Mouse (Mus musculus): ENCODE results near the gene Immp2l. TPM values are rescaled to one million over a fixed set of nuclear protein-coding genes. Genes with fewer than 3 reads are reported as not detected.
"Not testable (repeated sequence)": the region's sequence is repeated elsewhere in the genome, so short reads cannot be mapped to it uniquely, and the experiment has no call there.

Immp2l gene
- polyA plus RNA-seq, 1 experiment from 2014 or later = 6.9 TPM

- H3K9me3 ChIP-seq (ENCODE audit: control insufficient read depth, low read length); H3K27ac ChIP-seq (ENCODE audit: low read length); H3K4me1 ChIP-seq (replicated peaks; ENCODE audit: control insufficient read depth, insufficient read depth, low read length); H3K9ac ChIP-seq (replicated peaks; ENCODE audit: low read depth, low read length); H3K27me3 ChIP-seq (replicated peaks; ENCODE audit: control insufficient read depth, insufficient read depth, low read length); ATAC-seq; H3K4me3 ChIP-seq (replicated peaks; ENCODE audit: low read length); H3K4me2 ChIP-seq (ENCODE audit: low read length); H3K36me3 ChIP-seq (ENCODE audit: control insufficient read depth, insufficient read depth): not testable (repeated sequence)
- WGBS = 69% methylated on average over 1 of the region's 1 CpGs
Observed at GRCm38 (mm10) chr12:40992237-40992636, 31.7 kb upstream of the Immp2l start.

GRCm38 (mm10) chr12:40994846-40995245, 29.0 kb upstream of the Immp2l start:
- H3K9me3 ChIP-seq (ENCODE audit: control insufficient read depth, low read length) = no peaks in the 10 kb centered on the region
- no peaks in the 10 kb centered on the region for H3K36me3 ChIP-seq (ENCODE audit: control insufficient read depth, insufficient read depth)
- ATAC-seq = no peak
- H3K4me3 ChIP-seq (replicated peaks; ENCODE audit: low read length) = no peak overlapping the region
- no peak overlapping the region for H3K27ac ChIP-seq (ENCODE audit: low read length)
- H3K4me1 ChIP-seq (replicated peaks; ENCODE audit: control insufficient read depth, insufficient read depth, low read length) = no peaks in the 10 kb centered on the region
- H3K4me2 ChIP-seq (ENCODE audit: low read length) = no peak overlapping the region
- WGBS = 43% methylated on average over 2 of the region's 2 CpGs
- H3K9ac ChIP-seq (replicated peaks; ENCODE audit: low read depth, low read length) = no peak overlapping the region
- H3K27me3 ChIP-seq (replicated peaks; ENCODE audit: control insufficient read depth, insufficient read depth, low read length) = no peaks in the 10 kb centered on the region

- Histone ChIP-seq H3K27ac (ENCODE audit: low read length) (no peak overlapping the region), H3K4me1 (replicated peaks; ENCODE audit: control insufficient read depth, insufficient read depth, low read length) (no peaks in the 10 kb centered on the region), H3K9ac (replicated peaks; ENCODE audit: low read depth, low read length) (no peak overlapping the region), H3K9me3 (ENCODE audit: control insufficient read depth, low read length) (no peaks in the 10 kb centered on the region), H3K4me3 (replicated peaks; ENCODE audit: low read length) (no peak overlapping the region), H3K4me2 (ENCODE audit: low read length) (no peak overlapping the region), H3K36me3 (ENCODE audit: control insufficient read depth, insufficient read depth) (no peaks in the 10 kb centered on the region), H3K27me3 (replicated peaks; ENCODE audit: control insufficient read depth, insufficient read depth, low read length) (no peaks in the 10 kb centered on the region)
- WGBS = 76% methylated on average over 9 of the region's 9 CpGs
- no peak for ATAC-seq
Observed at GRCm38 (mm10) chr12:40995618-40996370, 28.1 kb upstream of the Immp2l start.

- Histone ChIP-seq H3K27ac (ENCODE audit: low read length) (no peak overlapping the region), H3K4me3 (replicated peaks; ENCODE audit: low read length) (no peak overlapping the region), H3K4me2 (ENCODE audit: low read length) (no peak overlapping the region), H3K27me3 (replicated peaks; ENCODE audit: control insufficient read depth, insufficient read depth, low read length) (no peaks in the 10 kb centered on the region), H3K9me3 (ENCODE audit: control insufficient read depth, low read length) (no peaks in the 10 kb centered on the region), H3K9ac (replicated peaks; ENCODE audit: low read depth, low read length) (no peak overlapping the region), H3K36me3 (ENCODE audit: control insufficient read depth, insufficient read depth) (no peaks in the 10 kb centered on the region), H3K4me1 (replicated peaks; ENCODE audit: control insufficient read depth, insufficient read depth, low read length) (peaks cover 5% of the 10 kb centered on the region)
- 92% methylated on average over 1 of the region's 1 CpGs for WGBS
- no peak for ATAC-seq
Observed at GRCm38 (mm10) chr12:41022516-41022915, 1.4 kb upstream of the Immp2l start.

- Histone ChIP-seq H3K4me3 (replicated peaks; ENCODE audit: low read length) (peak overlapping the region; percentile 84), H3K9me3 (ENCODE audit: control insufficient read depth, low read length) (no peaks in the 10 kb centered on the region), H3K27ac (ENCODE audit: low read length) (peak overlapping the region; percentile 53), H3K27me3 (replicated peaks; ENCODE audit: control insufficient read depth, insufficient read depth, low read length) (no peaks in the 10 kb centered on the region), H3K4me2 (ENCODE audit: low read length) (peak overlapping the region; percentile 71), H3K36me3 (ENCODE audit: control insufficient read depth, insufficient read depth) (no peaks in the 10 kb centered on the region), H3K4me1 (replicated peaks; ENCODE audit: control insufficient read depth, insufficient read depth, low read length) (peaks cover 5% of the 10 kb centered on the region), H3K9ac (replicated peaks; ENCODE audit: low read depth, low read length) (peak overlapping the region; percentile 83)
- ATAC-seq = no peak
- 11% methylated on average over 9 of the region's 9 CpGs for WGBS
Observed at GRCm38 (mm10) chr12:41024512-41024911, 622 bp downstream of the Immp2l start.

- no peak for ATAC-seq
- 91% methylated on average over 6 of the region's 6 CpGs for WGBS
- Histone ChIP-seq H3K4me2 (ENCODE audit: low read length) (no peak overlapping the region), H3K9me3 (ENCODE audit: control insufficient read depth, low read length) (no peaks in the 10 kb centered on the region), H3K36me3 (ENCODE audit: control insufficient read depth, insufficient read depth) (no peaks in the 10 kb centered on the region), H3K9ac (replicated peaks; ENCODE audit: low read depth, low read length) (no peak overlapping the region), H3K27me3 (replicated peaks; ENCODE audit: control insufficient read depth, insufficient read depth, low read length) (no peaks in the 10 kb centered on the region), H3K27ac (ENCODE audit: low read length) (no peak overlapping the region), H3K4me1 (replicated peaks; ENCODE audit: control insufficient read depth, insufficient read depth, low read length) (peaks cover 5% of the 10 kb centered on the region), H3K4me3 (replicated peaks; ENCODE audit: low read length) (no peak overlapping the region)
Observed at GRCm38 (mm10) chr12:41027485-41027884, 3.6 kb downstream of the Immp2l start.

GRCm38 (mm10) chr12:41031119-41031518, 7.2 kb downstream of the Immp2l start:
- no peaks in the 10 kb centered on the region for H3K27me3 ChIP-seq (replicated peaks; ENCODE audit: control insufficient read depth, insufficient read depth, low read length)
- no peaks in the 10 kb centered on the region for H3K4me1 ChIP-seq (replicated peaks; ENCODE audit: control insufficient read depth, insufficient read depth, low read length)
- no peak for ATAC-seq

GRCm38 (mm10) chr12:41033196-41033595, 9.3 kb downstream of the Immp2l start:
- no peak overlapping the region for H3K4me3 ChIP-seq (replicated peaks; ENCODE audit: low read length)
- WGBS = 69% methylated on average over 3 of the region's 3 CpGs
- H3K9ac ChIP-seq (replicated peaks; ENCODE audit: low read depth, low read length) = no peak overlapping the region
- ATAC-seq = peak; percentile 58
- H3K9me3 ChIP-seq (ENCODE audit: control insufficient read depth, low read length) = no peaks in the 10 kb centered on the region; the same call in 1 of the 2 replicates
- H3K27ac ChIP-seq (ENCODE audit: low read length) = no peak overlapping the region
- no peak overlapping the region for H3K4me2 ChIP-seq (ENCODE audit: low read length)
- no peaks in the 10 kb centered on the region for H3K4me1 ChIP-seq (replicated peaks; ENCODE audit: control insufficient read depth, insufficient read depth, low read length)
- no peaks in the 10 kb centered on the region for H3K36me3 ChIP-seq (ENCODE audit: control insufficient read depth, insufficient read depth)
- no peaks in the 10 kb centered on the region for H3K27me3 ChIP-seq (replicated peaks; ENCODE audit: control insufficient read depth, insufficient read depth, low read length)

More at GRCm38 (mm10) chr12:41031119-41031518, 7.2 kb downstream of the Immp2l start:
- H3K36me3 ChIP-seq (ENCODE audit: control insufficient read depth, insufficient read depth) = no peaks in the 10 kb centered on the region
- no peak overlapping the region for H3K9ac ChIP-seq (replicated peaks; ENCODE audit: low read depth, low read length)
- no peak overlapping the region for H3K4me2 ChIP-seq (ENCODE audit: low read length)
- H3K4me3 ChIP-seq (replicated peaks; ENCODE audit: low read length) = no peak overlapping the region
- no peak overlapping the region for H3K27ac ChIP-seq (ENCODE audit: low read length)
- WGBS = 98% methylated on average over 2 of the region's 2 CpGs
- no peaks in the 10 kb centered on the region; the same call in 1 of the 2 replicates for H3K9me3 ChIP-seq (ENCODE audit: control insufficient read depth, low read length)

GRCm38 (mm10) chr12:41039834-41040233, 15.9 kb downstream of the Immp2l start:
- H3K9ac ChIP-seq (replicated peaks; ENCODE audit: low read depth, low read length) = no peak overlapping the region
- no peaks in the 10 kb centered on the region for H3K36me3 ChIP-seq (ENCODE audit: control insufficient read depth, insufficient read depth)
- no peak for ATAC-seq
- H3K4me1 ChIP-seq (replicated peaks; ENCODE audit: control insufficient read depth, insufficient read depth, low read length) = no peaks in the 10 kb centered on the region
- no peaks in the 10 kb centered on the region for H3K27me3 ChIP-seq (replicated peaks; ENCODE audit: control insufficient read depth, insufficient read depth, low read length)
- H3K9me3 ChIP-seq (ENCODE audit: control insufficient read depth, low read length) = no peaks in the 10 kb centered on the region
- no peak overlapping the region for H3K4me2 ChIP-seq (ENCODE audit: low read length)
- no peak overlapping the region for H3K27ac ChIP-seq (ENCODE audit: low read length)
- 84% methylated on average over 5 of the region's 5 CpGs for WGBS
- no peak overlapping the region for H3K4me3 ChIP-seq (replicated peaks; ENCODE audit: low read length)
